Comparison of ENCODE assay signal across 8 mouse cellular contexts in the genomic region with DNA sequence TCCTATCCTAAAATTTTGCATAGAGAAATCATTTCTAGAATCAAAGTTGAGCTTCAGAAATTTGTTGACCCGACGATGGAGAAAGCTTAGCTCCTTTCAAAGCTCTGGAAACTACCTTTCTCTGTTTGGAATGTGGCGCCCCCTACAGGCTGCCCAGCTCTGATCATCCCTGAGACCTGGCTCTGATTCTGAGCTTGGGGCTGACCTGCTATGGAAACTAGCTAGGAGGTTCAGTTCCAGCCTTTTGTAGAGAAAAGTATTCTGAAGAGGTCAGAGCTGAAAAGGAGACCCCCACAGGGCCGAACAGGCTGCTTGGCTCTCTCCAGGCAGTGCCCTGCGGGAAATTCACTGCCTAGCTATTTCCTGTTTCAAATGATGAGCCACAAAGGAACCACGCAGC.
DNase-seq lines count a peak whose midpoint lies in the region; ATAC-seq and TF ChIP-seq lines count a peak whose summit lies in the region.

No protein-coding gene starts in this region.

- no peaks in the 10 kb centered on the region for H3K27me3 ChIP-seq in heart, adult 2 months (ENCODE audit: control insufficient read depth, insufficient read depth, low read length)

- DNase-seq in heart, adult 2 months: peak; percentile 21 to 52
- no peak for DNase-seq in heart, adult 9 months (ENCODE audit: low spot score in 2 of 2)
- DNase-seq in CD4-positive helper T cell, adult 2 months (ENCODE audit: low read depth, low spot score): peak; percentile 52
- peak; percentile 54 for DNase-seq in left cerebral cortex, adult 11 months (ENCODE audit: low spot score)
- peak; percentile 73 for DNase-seq in mesoderm, embryonic 11.5 days (ENCODE audit: low read depth, low spot score)
- DNase-seq in thymus, postnatal 0 days (ENCODE audit: low spot score): peak; percentile 60

- intact Hi-C loops in heart, adult 2 months (cut with DNase I): no loop called here

- no peaks in the 10 kb centered on the region for H3K36me3 ChIP-seq in heart, adult 2 months (ENCODE audit: control insufficient read depth, insufficient read depth, low read length)

- 25% methylated on average over 6 of the region's 6 CpGs for WGBS in heart, adult 2 months
- WGBS in bone marrow, adult 2 months: 3% methylated on average over 6 of the region's 6 CpGs

- no peak for TF ChIP-seq EP300 in heart, adult 2 months (IDR thresholded peaks at IDR 0.05; ENCODE audit: insufficient read depth, low read depth, low read length)

- no peak overlapping the region for H3K4me3 ChIP-seq in heart, adult 2 months
- H3K4me3 ChIP-seq in bone marrow, adult 2 months (replicated peaks; ENCODE audit: control insufficient read depth, low read depth, low read length): no peak overlapping the region

- no peaks in the 10 kb centered on the region for H3K79me2 ChIP-seq in heart, adult 2 months (replicated peaks; ENCODE audit: control insufficient read depth, insufficient read depth, low read length)

- H3K4me1 ChIP-seq in heart, adult 2 months (ENCODE audit: control insufficient read depth, insufficient read depth, low read length): no peaks in the 10 kb centered on the region
- H3K4me1 ChIP-seq in bone marrow, adult 2 months (ENCODE audit: control insufficient read depth, insufficient read depth, low read length): no peaks in the 10 kb centered on the region

- no peak for TF ChIP-seq POLR2A in heart, adult 2 months (IDR thresholded peaks at IDR 0.05; ENCODE audit: insufficient read depth, low read depth, low read length)
- no peak for TF ChIP-seq POLR2A in bone marrow, adult 2 months (IDR thresholded peaks at IDR 0.05; ENCODE audit: borderline replicate concordance, control insufficient read depth, low read depth, low read length)

- peak; percentile 72 for TF ChIP-seq CTCF in heart, adult 2 months (IDR thresholded peaks at IDR 0.05)
- TF ChIP-seq CTCF in bone marrow, adult 2 months (IDR thresholded peaks at IDR 0.05; ENCODE audit: control insufficient read depth, insufficient read depth, low read length): peak; percentile 57

- H3K9ac ChIP-seq in heart, adult 2 months (ENCODE audit: low read depth, low read length): no peak overlapping the region

- peak; percentile 70; the same call in 1 of the 2 replicates for ATAC-seq in frontal cortex, adult (ENCODE audit: low TSS enrichment)

- no peak overlapping the region for H3K27ac ChIP-seq in heart, adult 2 months
- H3K27ac ChIP-seq in bone marrow, adult 2 months (ENCODE audit: control insufficient read depth, insufficient read depth, low read depth, low read length, poor library complexity): no peak overlapping the region

Comparison
In these comparisons a context has a peak if more than half of its experiments do, and no peak if none do; other contexts are left out.
1. DNase-seq: peak in heart, adult 2 months (2 of 2), CD4-positive helper T cell, adult 2 months (single experiment), left cerebral cortex, adult 11 months (single experiment), mesoderm, embryonic 11.5 days (single experiment) and thymus, postnatal 0 days (single experiment); none in heart, adult 9 months (0 of 2).